19 mouse cellular contexts compared by ENCODE assay signal in genomic region chr10:87753483-87753882, GRCm38 (mm10).
DNase-seq lines count a peak whose midpoint lies in the region; TF ChIP-seq lines count a peak whose summit lies in the region.
"Had no signal": no experiment of that assay in that cellular context is flagged by ENCODE, and none has a peak within 500 bp of the region (broad histone marks: within the 10 kb centered on the region; RNA-seq: fewer than 3 reads in every experiment).

No protein-coding gene starts in this region.

- H3K4me3 ChIP-seq in CH12.LX (replicated peaks in 1 of 3; ENCODE audit: low read depth in 2 of 3, low read length in 2 of 3, poor library complexity in 1 of 3): no peak overlapping the region
- H3K4me3 ChIP-seq in bone marrow macrophage, adult 2 months (ENCODE audit: insufficient read depth, low read length): no peak overlapping the region
- H3K4me3 ChIP-seq in macrophage (ENCODE audit: inconsistent target): no peak overlapping the region
- H3K4me3 ChIP-seq: embryonic facial prominence, embryonic 10.5 days; embryonic facial prominence, embryonic 12.5 days; forebrain, embryonic 12.5 days had no signal

- TF ChIP-seq CTCF in CH12.LX (conservative IDR thresholded peaks at IDR 0.05 in 1 of 2, IDR thresholded peaks at IDR 0.05 in 1 of 2; ENCODE audit: low read depth in 2 of 2, low read length in 2 of 2): no peak
- no peak for TF ChIP-seq CTCF in bone marrow macrophage, adult 2 months (IDR thresholded peaks at IDR 0.05; ENCODE audit: low read depth, low read length)

- dilution Hi-C loops in CH12.LX (cut with MboI; ENCODE audit: extremely low pct_ligation_motif_present, extremely low pct_unique_long_range_greater_than_20kb, low sequenced_read_pairs): no loop called here

- WGBS in macrophage (ENCODE audit: missing documents): 25% methylated on average over 1 of the region's 1 CpGs

- no peaks in the 10 kb centered on the region for H3K36me3 ChIP-seq in CH12.LX (replicated peaks in 1 of 2; ENCODE audit: control insufficient read depth in 1 of 2, insufficient read depth in 1 of 2, low read length in 1 of 2)
- H3K36me3 ChIP-seq in macrophage (ENCODE audit: inconsistent target): no peaks in the 10 kb centered on the region
- H3K36me3 ChIP-seq: embryonic facial prominence, embryonic 10.5 days; embryonic facial prominence, embryonic 12.5 days; forebrain, embryonic 12.5 days; G1E had no signal

- no peak for TF ChIP-seq POLR2A in CH12.LX (IDR thresholded peaks at IDR 0.05; ENCODE audit: low read depth, low read length)
- TF ChIP-seq POLR2A in bone marrow macrophage, adult 2 months (IDR thresholded peaks at IDR 0.05; ENCODE audit: borderline replicate concordance, low read depth, low read length): no peak

- TF ChIP-seq EP300 in CH12.LX (IDR thresholded peaks at IDR 0.05; ENCODE audit: low read length): peak; percentile 82

- no peak overlapping the region for H3K4me2 ChIP-seq in CH12.LX (ENCODE audit: insufficient read depth, low read depth, poor library complexity, severe bottlenecking)
- H3K4me2 ChIP-seq: embryonic facial prominence, embryonic 12.5 days; forebrain, embryonic 12.5 days had no signal

- H3K79me2 ChIP-seq in CH12.LX (replicated peaks; ENCODE audit: control insufficient read depth, extremely low read depth, insufficient read depth, poor library complexity, severe bottlenecking) (no peaks in the 10 kb centered on the region), macrophage (ENCODE audit: inconsistent target) (no peaks in the 10 kb centered on the region)

- H3K9me3 ChIP-seq in CH12.LX (replicated peaks; ENCODE audit: low read length): no peaks in the 10 kb centered on the region
- H3K9me3 ChIP-seq: embryonic facial prominence, embryonic 10.5 days; embryonic facial prominence, embryonic 12.5 days; forebrain, embryonic 12.5 days; G1E had no signal

- H3K4me1 ChIP-seq in CH12.LX (ENCODE audit: control insufficient read depth in 1 of 2, insufficient read depth in 2 of 2): peaks cover 0 to 19% of the 10 kb centered on the region in 2 experiments; a peak in 2 of 4 replicates
- H3K4me1 ChIP-seq in bone marrow macrophage, adult 2 months (ENCODE audit: control insufficient read depth, insufficient read depth, low read length): peaks cover 31% of the 10 kb centered on the region
- H3K4me1 ChIP-seq: embryonic facial prominence, embryonic 10.5 days; embryonic facial prominence, embryonic 12.5 days; forebrain, embryonic 12.5 days had no signal

- TF ChIP-seq RAD21 in CH12.LX (IDR thresholded peaks at IDR 0.05; ENCODE audit: low read depth, low read length): no peak

- no peaks in the 10 kb centered on the region for H3K27me3 ChIP-seq in CH12.LX (replicated peaks)
- H3K27me3 ChIP-seq: embryonic facial prominence, embryonic 12.5 days; forebrain, embryonic 12.5 days; Patski had no signal

- H3K27ac ChIP-seq in CH12.LX (ENCODE audit: insufficient read depth, low read depth) (no peak overlapping the region), macrophage (peak overlapping the region; percentile 63)
- H3K27ac ChIP-seq in bone marrow macrophage, adult 2 months (ENCODE audit: insufficient read depth, low read depth, low read length): peak overlapping the region; percentile 97
- H3K27ac ChIP-seq: embryonic facial prominence, embryonic 10.5 days; embryonic facial prominence, embryonic 12.5 days; forebrain, embryonic 12.5 days had no signal

- intact Hi-C loops in heart, postnatal 10 days (cut with DNase I): no loop called here

- no peak overlapping the region for H3K9ac ChIP-seq in CH12.LX (ENCODE audit: insufficient read depth, low read depth)
- H3K9ac ChIP-seq: embryonic facial prominence, embryonic 12.5 days; forebrain, embryonic 12.5 days had no signal

- in situ Hi-C loops in CH12.LX (cut with MboI; ENCODE audit: low pct_ligation_motif_present, low pct_unique_long_range_greater_than_20kb, low sequenced_read_pairs): no loop called here

- peak; percentile 20 for DNase-seq in CH12.LX (ENCODE audit: extremely low read depth)
- DNase-seq in heart, postnatal 10 days: no peak
- DNase-seq in T-cell, adult 2 months (ENCODE audit: low spot score): no peak
- DNase-seq in adrenal gland, postnatal 25 days: no peak
- DNase-seq: adrenal gland, adult 2 months; adrenal gland, postnatal 10 days; adrenal gland, postnatal 36 days; cerebellum, adult 11-12 months; cerebellum, adult 2 months; cerebellum, adult 9-10 months; cerebellum, postnatal 10 days; cerebellum, postnatal 25 days had no signal

TF ChIP-seq in CH12.LX, 34 proteins besides CTCF, POLR2A, EP300 and RAD21:
- TF ChIP-seq BHLHE40 (IDR thresholded peaks at IDR 0.05; ENCODE audit: low read depth, low read length): peak; percentile 47
- no peak for TF ChIP-seq UBTF (IDR thresholded peaks at IDR 0.05; ENCODE audit: low read depth, low read length)
- TF ChIP-seq CHD2 (IDR thresholded peaks at IDR 0.05; ENCODE audit: low read length): no peak
- TF ChIP-seq ZMIZ1 (IDR thresholded peaks at IDR 0.05; ENCODE audit: low read depth, low read length): no peak
- peak; percentile 87 for TF ChIP-seq MAFK (IDR thresholded peaks at IDR 0.05; ENCODE audit: insufficient replicate concordance, low read length)
- 0 out of 2 replicates have a peak, but pooled peaks have one; percentile 41 for TF ChIP-seq SIN3A (IDR thresholded peaks at IDR 0.05; ENCODE audit: low read length)
- TF ChIP-seq ETS1 (conservative IDR thresholded peaks at IDR 0.05; ENCODE audit: low read depth, low read length): peak; percentile 62
- TF ChIP-seq NELFE (IDR thresholded peaks at IDR 0.05; ENCODE audit: low read depth, low read length): no peak
- peak; percentile 88 for TF ChIP-seq MEF2A (IDR thresholded peaks at IDR 0.05; ENCODE audit: borderline replicate concordance, low read depth, low read length)
- peak; percentile 69 for TF ChIP-seq IRF4 (IDR thresholded peaks at IDR 0.05; ENCODE audit: low read depth, low read length)
